Mouse (Mus musculus): ENCODE data around the gene Inpp5k.

GRCm38 (mm10) chr11:75624102-75624554 is 6.7 kb upstream of the Inpp5k start:
- TF ChIP-seq POLR2A (IDR thresholded peaks at IDR 0.05; ENCODE audit: borderline replicate concordance, insufficient read depth, low read length) (no peak), CTCF (IDR thresholded peaks at IDR 0.05; ENCODE audit: borderline replicate concordance, insufficient read depth, low read depth, low read length) (no peak)
